Mouse (Mus musculus): ENCODE measurements around the gene Dbp. TPM values are rescaled to one million over a fixed set of nuclear protein-coding genes. Genes with fewer than 3 reads are reported as not detected.
A peak's percentile ranks its signal among the peaks of the same experiment; 100 is the strongest.

Dbp gene
- polyA plus RNA-seq, 1 experiment from 2014 or later, result 6.8 TPM

DNA sequence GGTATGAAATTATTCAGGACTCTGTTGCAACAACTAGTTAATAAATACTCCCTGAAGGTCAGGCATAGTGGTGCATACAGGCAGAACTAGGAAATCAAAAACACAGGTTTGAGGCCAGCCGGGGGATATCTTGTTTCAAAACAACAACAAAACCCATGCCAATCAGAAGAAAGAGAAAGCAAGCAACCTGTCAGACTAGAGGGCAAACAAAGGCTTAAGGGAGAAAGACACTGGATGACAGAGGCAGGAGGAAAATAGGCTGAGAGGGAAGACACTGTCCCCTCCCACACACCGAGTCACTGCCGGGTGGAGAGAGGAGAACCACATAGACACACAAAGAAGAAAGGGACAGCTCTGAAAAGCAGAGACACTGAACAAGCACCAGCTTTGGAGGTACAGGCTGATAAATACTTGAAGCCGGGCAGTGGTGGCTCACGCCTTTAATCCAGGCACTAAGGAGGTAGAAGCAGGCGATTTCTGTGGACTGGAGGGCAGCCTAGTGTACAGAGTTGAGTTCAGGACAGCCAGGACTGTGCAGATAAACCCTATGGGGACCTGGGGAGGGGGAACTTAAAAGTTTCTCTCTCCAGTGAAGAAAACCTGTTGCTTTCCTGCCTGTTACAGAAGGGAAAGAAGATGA, 9.1 kb downstream of the Dbp start:
- 0 out of 2 replicates have a peak overlapping the region, but pooled peaks have one; percentile 75 for H3K9ac ChIP-seq (replicated peaks; ENCODE audit: low read depth)
- no peak for TF ChIP-seq EP300 (IDR thresholded peaks at IDR 0.05)
- TF ChIP-seq CTCF (IDR thresholded peaks at IDR 0.05), result no peak
- no peaks in the 10 kb centered on the region for H3K9me3 ChIP-seq (ENCODE audit: low read length)
- ATAC-seq (no peak), DNase-seq (ENCODE audit: low spot score) (no peak)
- 80% methylated on average over 6 of the region's 6 CpGs for WGBS
- peaks cover 17% of the 10 kb centered on the region for H3K36me3 ChIP-seq (ENCODE audit: insufficient read depth, low read length)
- no peaks in the 10 kb centered on the region for H3K27me3 ChIP-seq (replicated peaks; ENCODE audit: insufficient read depth, low read length)
- peak overlapping the region; percentile 83; the same call in 1 of the 2 replicates for H3K27ac ChIP-seq (ENCODE audit: low read length)
- peaks cover 15% of the 10 kb centered on the region for H3K4me1 ChIP-seq (ENCODE audit: insufficient read depth, low read depth, low read length)
- H3K4me2 ChIP-seq (replicated peaks; ENCODE audit: low read depth, low read length), result peak overlapping the region; percentile 90
- no peak overlapping the region for H3K4me3 ChIP-seq (ENCODE audit: low read depth, low read length)

DNA sequence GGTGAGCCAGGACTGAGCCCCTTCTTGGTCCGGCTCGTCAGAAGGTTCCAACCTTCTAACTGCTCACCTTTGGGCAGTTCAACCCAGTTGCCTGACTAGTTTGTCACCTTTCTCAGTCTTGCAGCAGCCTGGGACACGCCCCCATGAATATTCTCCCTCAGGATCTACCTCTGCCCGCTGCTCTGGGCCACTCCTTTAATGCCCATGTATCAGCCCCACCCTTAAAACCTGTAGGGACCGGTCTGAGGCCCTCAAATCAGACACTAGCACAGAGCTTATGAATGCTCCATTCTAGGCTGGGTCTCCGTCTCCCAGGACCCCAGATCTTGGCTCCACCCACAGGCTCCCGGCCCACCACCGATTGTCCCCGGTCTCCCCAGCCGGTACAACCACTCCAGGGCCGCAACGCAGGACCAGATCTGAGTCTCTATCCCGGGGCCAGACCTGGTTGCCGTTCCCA, 9.8 kb downstream of the Dbp start:
- Histone ChIP-seq H3K36me3 (ENCODE audit: insufficient read depth, low read length) (peaks cover 18% of the 10 kb centered on the region), H3K4me3 (ENCODE audit: low read depth, low read length) (peak overlapping the region; percentile 58), H3K4me1 (ENCODE audit: insufficient read depth, low read depth, low read length) (peaks cover 18% of the 10 kb centered on the region), H3K27me3 (replicated peaks; ENCODE audit: insufficient read depth, low read length) (no peaks in the 10 kb centered on the region), H3K9me3 (ENCODE audit: low read length) (no peaks in the 10 kb centered on the region), H3K27ac (ENCODE audit: low read length) (peak overlapping the region; percentile 83), H3K4me2 (replicated peaks; ENCODE audit: low read depth, low read length) (peak overlapping the region; percentile 90), H3K9ac (replicated peaks; ENCODE audit: low read depth) (peak overlapping the region; percentile 75)
- TF ChIP-seq EP300 (IDR thresholded peaks at IDR 0.05) (peak; percentile 39; the same call in 1 of the 2 replicates), CTCF (IDR thresholded peaks at IDR 0.05) (no peak)
- 8% methylated on average over 14 of the region's 14 CpGs for WGBS
- DNase-seq (ENCODE audit: low spot score) (peak; percentile 86), ATAC-seq (peak; percentile 51)

DNA sequence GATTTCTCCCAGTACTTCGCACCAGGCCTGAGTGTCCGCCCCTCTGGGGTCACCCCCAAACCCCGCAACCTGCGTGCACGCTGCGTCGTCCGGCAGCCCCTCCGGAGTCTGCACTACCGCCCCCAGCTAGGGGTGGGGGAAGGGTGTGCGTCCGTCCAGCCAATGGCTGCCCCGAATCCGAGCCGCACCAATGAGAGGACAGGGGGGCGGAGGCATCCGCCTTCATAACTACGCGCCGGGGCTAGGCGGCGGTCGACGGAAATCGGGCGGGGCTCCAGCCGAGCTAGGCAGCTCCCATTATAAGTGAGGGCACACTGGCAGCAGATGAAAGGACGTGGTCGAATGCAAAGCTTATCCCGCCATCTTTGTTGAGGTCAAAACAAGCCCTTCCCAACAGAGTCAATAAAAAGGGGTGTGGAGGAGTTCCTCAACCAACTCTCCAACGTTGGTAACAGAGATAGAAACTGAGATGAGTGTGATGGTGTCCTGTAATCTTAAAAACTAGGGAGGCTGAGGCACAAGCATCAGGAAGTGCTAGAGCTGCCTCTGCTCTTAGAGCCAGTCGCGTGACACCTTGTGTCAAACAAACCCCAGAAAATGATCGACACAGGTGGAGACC, 10.3 kb downstream of the Dbp start, which contains the start of gene Rpl18:
Gene Rpl18 (plus strand): TSS at position 368 of the 619 bp plus-strand sequence.
- ATAC-seq (peak; percentile 91), DNase-seq (ENCODE audit: low spot score) (peak; percentile 99)
- peaks cover 18% of the 10 kb centered on the region for H3K4me1 ChIP-seq (ENCODE audit: insufficient read depth, low read depth, low read length)
- TF ChIP-seq CTCF (IDR thresholded peaks at IDR 0.05) (no peak), EP300 (IDR thresholded peaks at IDR 0.05) (no peak)
- H3K9ac ChIP-seq (replicated peaks; ENCODE audit: low read depth), result peak within 1 kb of the TSS; percentile 75
- H3K4me2 ChIP-seq (replicated peaks; ENCODE audit: low read depth, low read length), result peak within 1 kb of the TSS; percentile 90
- peak within 1 kb of the TSS; percentile 58 for H3K4me3 ChIP-seq (ENCODE audit: low read depth, low read length)
- 6% methylated on average over 33 of the region's 34 CpGs for WGBS
- peaks cover 21% of the 10 kb centered on the region for H3K36me3 ChIP-seq (ENCODE audit: insufficient read depth, low read length)
- no peaks in the 10 kb centered on the region for H3K27me3 ChIP-seq (replicated peaks; ENCODE audit: insufficient read depth, low read length)
- H3K27ac ChIP-seq (ENCODE audit: low read length), result peak within 1 kb of the TSS; percentile 83
- no peaks in the 10 kb centered on the region for H3K9me3 ChIP-seq (ENCODE audit: low read length)

DNA sequence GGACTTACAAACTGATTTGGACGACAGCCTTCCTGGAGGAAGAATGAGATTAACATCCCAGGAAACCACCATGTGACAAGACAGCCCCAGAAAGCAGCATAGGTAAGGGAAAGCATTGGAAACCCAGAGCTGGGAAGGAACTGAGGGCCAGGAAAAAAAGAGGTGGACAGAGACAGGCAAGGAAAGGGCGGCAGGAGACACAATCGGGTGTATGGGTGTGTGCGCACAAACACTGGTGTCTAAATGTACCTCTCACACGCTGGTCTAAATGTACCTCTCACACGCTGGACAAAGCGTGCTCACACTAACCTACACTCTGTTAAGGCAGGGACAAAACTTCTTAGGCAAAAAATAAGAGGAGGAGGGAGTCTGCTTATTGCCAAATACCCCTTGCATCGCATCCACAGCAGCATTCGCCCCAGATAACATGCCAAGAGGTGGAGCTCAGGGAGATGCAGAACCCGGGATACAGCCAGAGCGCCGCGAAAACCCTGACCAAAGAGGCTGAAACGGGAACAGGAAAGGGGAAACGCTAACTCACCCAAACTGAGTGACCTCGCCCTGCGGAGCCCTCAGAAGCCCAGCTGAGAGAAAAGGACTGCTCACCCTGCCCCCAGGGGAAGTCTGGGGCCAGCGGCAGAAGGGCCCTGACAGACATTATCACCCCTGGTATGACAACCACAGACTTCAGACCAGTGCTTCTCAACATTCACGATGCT, 11.0 kb downstream of the Dbp start:
- Histone ChIP-seq H3K36me3 (ENCODE audit: insufficient read depth, low read length) (peaks cover 14% of the 10 kb centered on the region), H3K4me1 (ENCODE audit: insufficient read depth, low read depth, low read length) (peaks cover 18% of the 10 kb centered on the region), H3K4me3 (ENCODE audit: low read depth, low read length) (peak overlapping the region; percentile 9; the same call in 1 of the 2 replicates)

DNA sequence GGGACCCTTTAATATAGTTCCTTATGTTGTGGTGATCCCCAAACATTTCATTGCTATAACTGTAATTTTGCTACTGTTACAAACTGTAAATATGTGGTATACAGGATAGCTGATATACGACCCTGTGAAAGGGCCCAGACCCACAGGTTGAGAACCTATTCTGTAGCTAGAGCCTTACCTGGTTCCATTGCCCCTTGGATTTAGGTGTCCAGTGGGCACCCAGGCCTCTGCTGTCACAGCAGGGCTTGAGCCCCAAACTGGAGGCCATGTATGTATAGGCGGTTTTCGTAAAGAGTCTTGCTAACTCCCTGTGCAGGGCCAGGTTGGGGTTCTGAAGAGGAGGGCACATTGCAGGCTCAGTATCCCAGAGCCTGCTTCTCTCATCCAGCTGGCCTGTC, 11.6 kb downstream of the Dbp start:
- no peaks in the 10 kb centered on the region for H3K9me3 ChIP-seq (ENCODE audit: low read length)
- peaks cover 13% of the 10 kb centered on the region for H3K36me3 ChIP-seq (ENCODE audit: insufficient read depth, low read length)
- no peak for ATAC-seq
- peaks cover 18% of the 10 kb centered on the region for H3K4me1 ChIP-seq (ENCODE audit: insufficient read depth, low read depth, low read length)
- H3K27me3 ChIP-seq (replicated peaks; ENCODE audit: insufficient read depth, low read length), result no peaks in the 10 kb centered on the region
- TF ChIP-seq EP300 (IDR thresholded peaks at IDR 0.05), result no peak
- TF ChIP-seq CTCF (IDR thresholded peaks at IDR 0.05), result no peak
- WGBS, result 84% methylated on average over 3 of the region's 3 CpGs
- DNase-seq (ENCODE audit: low spot score), result no peak
- peak overlapping the region; percentile 60 for H3K4me2 ChIP-seq (replicated peaks; ENCODE audit: low read depth, low read length)
- H3K9ac ChIP-seq (replicated peaks; ENCODE audit: low read depth), result no peak overlapping the region
- 0 out of 2 replicates have a peak overlapping the region, but pooled peaks have one; percentile 15 for H3K27ac ChIP-seq (ENCODE audit: low read length)
- H3K4me3 ChIP-seq (ENCODE audit: low read depth, low read length), result 0 out of 2 replicates have a peak overlapping the region, but pooled peaks have one; percentile 14

More for the DNA sequence above, 11.0 kb downstream of the Dbp start:
- H3K9me3 ChIP-seq (ENCODE audit: low read length), result no peaks in the 10 kb centered on the region
- H3K9ac ChIP-seq (replicated peaks; ENCODE audit: low read depth), result peak overlapping the region; percentile 26; the same call in 1 of the 2 replicates
- peak overlapping the region; percentile 69 for H3K27ac ChIP-seq (ENCODE audit: low read length)
- TF ChIP-seq CTCF (IDR thresholded peaks at IDR 0.05), result no peak
- TF ChIP-seq EP300 (IDR thresholded peaks at IDR 0.05), result no peak
- 77% methylated on average over 19 of the region's 19 CpGs for WGBS
- H3K4me2 ChIP-seq (replicated peaks; ENCODE audit: low read depth, low read length), result peak overlapping the region; percentile 60
- DNase-seq (ENCODE audit: low spot score) (peak; percentile 44), ATAC-seq (no peak)
- no peaks in the 10 kb centered on the region for H3K27me3 ChIP-seq (replicated peaks; ENCODE audit: insufficient read depth, low read length)
